In the genomic region with DNA sequence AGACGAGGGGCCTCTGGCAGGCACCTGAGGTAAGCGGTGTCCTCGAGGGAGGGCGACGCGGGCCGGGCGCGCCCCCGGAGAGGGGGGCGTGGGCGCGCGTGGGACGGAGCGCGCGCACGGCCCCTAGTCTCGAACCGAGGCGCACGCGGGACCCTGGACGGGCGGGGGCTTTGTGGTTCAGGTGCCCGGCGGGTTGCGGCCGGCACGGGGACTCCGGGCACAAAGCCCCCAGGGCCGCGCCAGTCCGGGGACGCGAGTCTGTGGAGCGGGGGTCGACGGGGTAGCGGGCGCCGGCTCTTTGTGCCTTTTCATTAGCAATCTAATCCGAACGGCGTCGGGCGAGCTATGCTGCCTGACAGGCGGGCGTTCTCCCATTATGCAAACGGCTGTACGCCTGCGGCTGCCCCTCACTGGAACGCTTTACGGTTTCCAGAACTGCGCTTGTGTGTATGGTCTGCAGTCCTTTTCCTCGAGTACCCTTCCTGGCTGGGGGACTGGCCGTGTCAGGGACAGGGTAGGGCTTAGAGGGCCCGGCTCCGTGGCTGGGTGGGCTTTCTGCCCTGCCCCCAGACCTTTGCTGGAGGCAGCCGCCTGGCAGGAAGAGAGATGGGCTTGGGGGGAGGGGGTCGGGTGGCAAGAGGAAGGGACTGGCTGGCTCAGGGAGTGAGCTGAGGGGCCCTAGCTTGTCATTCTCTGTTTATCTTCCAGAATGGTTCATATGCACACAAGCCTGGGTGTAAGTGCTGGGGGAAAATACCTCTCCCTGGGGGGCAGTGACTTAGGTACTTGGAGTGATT, we compare ENCODE assay signal across 8 mouse cellular contexts. TPM values are rescaled to one million over a fixed set of nuclear protein-coding genes. Genes with fewer than 3 reads are reported as not detected.
DNase-seq lines count a peak whose midpoint lies in the region; ATAC-seq lines count a peak whose summit lies in the region.

No protein-coding gene starts in this region.

- no peaks in the 10 kb centered on the region for H3K36me3 ChIP-seq in limb, embryonic 15.5 days
- no peaks in the 10 kb centered on the region for H3K36me3 ChIP-seq in midbrain, embryonic 14.5 days (ENCODE audit: control insufficient read depth, insufficient read depth, low read length)

- peak; percentile 35 for DNase-seq in urinary bladder, postnatal 14 days (ENCODE audit: low spot score)
- DNase-seq in urinary bladder, postnatal 4 days (ENCODE audit: low spot score in 2 of 2): no peak
- DNase-seq in kidney, adult 18-20 months: peak; percentile 38
- DNase-seq in midbrain, embryonic 14.5 days: peak; percentile 85
- peak; percentile 77 for DNase-seq in testis, postnatal 14 days (ENCODE audit: low spot score)

- peak overlapping the region; percentile 92 for H3K27ac ChIP-seq in limb, embryonic 15.5 days
- H3K27ac ChIP-seq in midbrain, embryonic 14.5 days (replicated peaks; ENCODE audit: low read depth, low read length): peak overlapping the region; percentile 97

- peak overlapping the region; percentile 97 for H3K9ac ChIP-seq in limb, embryonic 15.5 days
- H3K9ac ChIP-seq in midbrain, embryonic 14.5 days (replicated peaks; ENCODE audit: low read length): peak overlapping the region; percentile 95

- WGBS in limb, embryonic 15.5 days: 0% methylated on average over 60 of the region's 62 CpGs
- under 1% methylated on average over 59 of the region's 62 CpGs for WGBS in midbrain, embryonic 14.5 days

- peaks cover 37% of the 10 kb centered on the region for H3K4me1 ChIP-seq in limb, embryonic 15.5 days
- peaks cover 24% of the 10 kb centered on the region for H3K4me1 ChIP-seq in midbrain, embryonic 14.5 days (ENCODE audit: control insufficient read depth, insufficient read depth, low read length)

- H3K4me2 ChIP-seq in limb, embryonic 15.5 days: peak overlapping the region; percentile 91
- H3K4me2 ChIP-seq in midbrain, embryonic 14.5 days (ENCODE audit: low read length): peak overlapping the region; percentile 70

- no peaks in the 10 kb centered on the region for H3K9me3 ChIP-seq in limb, embryonic 15.5 days
- peaks cover 4% of the 10 kb centered on the region; the same call in 1 of the 2 replicates for H3K9me3 ChIP-seq in midbrain, embryonic 14.5 days (ENCODE audit: control insufficient read depth, low read length)

- ATAC-seq in common myeloid progenitor, adult 5-6 weeks (replicated peaks; ENCODE audit: low read depth, poor library complexity, severe bottlenecking): peak; percentile 35
- ATAC-seq in granulocyte monocyte progenitor cell, adult 5-6 weeks (replicated peaks; ENCODE audit: poor library complexity, severe bottlenecking): peak; percentile 36
- ATAC-seq in limb, embryonic 15.5 days (ENCODE audit: insufficient number of reproducible peaks, low FRiP score, low TSS enrichment, low read depth): no peak
- peak; percentile 79 for ATAC-seq in midbrain, embryonic 14.5 days (ENCODE audit: low FRiP score, low TSS enrichment)

- H3K4me3 ChIP-seq in limb, embryonic 15.5 days: peak overlapping the region; percentile 99
- peak overlapping the region; percentile 89 for H3K4me3 ChIP-seq in midbrain, embryonic 14.5 days (replicated peaks; ENCODE audit: low read depth, low read length)

- no peaks in the 10 kb centered on the region for H3K27me3 ChIP-seq in limb, embryonic 15.5 days
- H3K27me3 ChIP-seq in midbrain, embryonic 14.5 days (ENCODE audit: control insufficient read depth, insufficient read depth, low read length): no peaks in the 10 kb centered on the region

RNA-seq across cellular contexts. Expression of gene Hic2, which starts 0.5 kb away (rescaled TPM):
- 1.5 and 1.6 TPM in 2 replicates for total RNA-seq in common myeloid progenitor, adult 5-6 weeks (2017)
- total RNA-seq in granulocyte monocyte progenitor cell, adult 5-6 weeks (2014; fragmentation: Nextera tagmentation): 2.3 and 5.0 TPM in 2 replicates
- total RNA-seq in granulocyte monocyte progenitor cell, adult 5-6 weeks (2017): 2.0 and 2.4 TPM in 2 replicates
- polyA plus RNA-seq in limb, embryonic 15.5 days (2015; fragmentation: Nextera tagmentation; extraction: Ambion mirVana): 4.1 and 4.7 TPM in 2 replicates
- 6.4 and 7.7 TPM in 2 replicates for polyA plus RNA-seq in midbrain, embryonic 14.5 days (2014; fragmentation: Nextera tagmentation; extraction: Ambion mirVana)

RNA-seq across cellular contexts. Expression of gene Rimbp3, which starts 25.5 kb away (rescaled TPM):
- total RNA-seq in common myeloid progenitor, adult 5-6 weeks (2017): 0.18 and 0.29 TPM in 2 replicates
- 0.92 and 1.6 TPM in 2 replicates for total RNA-seq in granulocyte monocyte progenitor cell, adult 5-6 weeks (2014; fragmentation: Nextera tagmentation)
- 0.34 and 0.88 TPM in 2 replicates for total RNA-seq in granulocyte monocyte progenitor cell, adult 5-6 weeks (2017)
- polyA plus RNA-seq in limb, embryonic 15.5 days (2015; fragmentation: Nextera tagmentation; extraction: Ambion mirVana): 0.27 and 0.32 TPM in 2 replicates
- 1.8 and 2.0 TPM in 2 replicates for polyA plus RNA-seq in midbrain, embryonic 14.5 days (2014; fragmentation: Nextera tagmentation; extraction: Ambion mirVana)

RNA-seq across cellular contexts. Expression of gene Ube2l3, which starts 31.5 kb away (rescaled TPM):
- 135 and 163 TPM in 2 replicates for total RNA-seq in common myeloid progenitor, adult 5-6 weeks (2017)
- total RNA-seq in granulocyte monocyte progenitor cell, adult 5-6 weeks (2014; fragmentation: Nextera tagmentation): 213 and 244 TPM in 2 replicates
- 110 and 124 TPM in 2 replicates for total RNA-seq in granulocyte monocyte progenitor cell, adult 5-6 weeks (2017)
- polyA plus RNA-seq in limb, embryonic 15.5 days (2015; fragmentation: Nextera tagmentation; extraction: Ambion mirVana): 313 and 321 TPM in 2 replicates
- 272 and 297 TPM in 2 replicates for polyA plus RNA-seq in midbrain, embryonic 14.5 days (2014; fragmentation: Nextera tagmentation; extraction: Ambion mirVana)

RNA-seq across cellular contexts. Expression of gene Tmem191c, which starts 42.0 kb away (rescaled TPM):
- 4.1 and 10.6 TPM in 2 replicates for total RNA-seq in common myeloid progenitor, adult 5-6 weeks (2017)
- 9.2 and 10.0 TPM in 2 replicates for total RNA-seq in granulocyte monocyte progenitor cell, adult 5-6 weeks (2014; fragmentation: Nextera tagmentation)
- total RNA-seq in granulocyte monocyte progenitor cell, adult 5-6 weeks (2017): 5.4 and 5.6 TPM in 2 replicates
- 10.1 and 10.2 TPM in 2 replicates for polyA plus RNA-seq in limb, embryonic 15.5 days (2015; fragmentation: Nextera tagmentation; extraction: Ambion mirVana)
- polyA plus RNA-seq in midbrain, embryonic 14.5 days (2014; fragmentation: Nextera tagmentation; extraction: Ambion mirVana): 25.3 and 38.0 TPM in 2 replicates

Comparison
In these comparisons a context has a peak if more than half of its experiments do, and no peak if none do; other contexts are left out.
1. DNase-seq: peak in urinary bladder, postnatal 14 days (single experiment), kidney, adult 18-20 months (single experiment), midbrain, embryonic 14.5 days (single experiment) and testis, postnatal 14 days (single experiment); none in urinary bladder, postnatal 4 days (0 of 2).